Mouse (Mus musculus): ENCODE results near the gene Ptpn21.

Ptpn21 gene

GRCm38 (mm10) chr12:98662617-98663016 is 74.6 kb downstream of the Ptpn21 start:
- DNase-seq (ENCODE audit: low read depth, low spot score): no peak

GRCm38 (mm10) chr12:98656873-98657272 is 80.3 kb downstream of the Ptpn21 start:
- no peak for DNase-seq (ENCODE audit: low read depth, low spot score)

GRCm38 (mm10) chr12:98644852-98645251 is 92.4 kb downstream of the Ptpn21 start:
- no peak for DNase-seq (ENCODE audit: low read depth, low spot score)

GRCm38 (mm10) chr12:98628260-98628970 is 108.8 kb downstream of the Ptpn21 start:
- peak; percentile 76 for DNase-seq (ENCODE audit: low read depth, low spot score)

- DNase-seq (ENCODE audit: low read depth, low spot score): peak; percentile 93
Measured at GRCm38 (mm10) chr12:98627392-98628259, 109.6 kb downstream of the Ptpn21 start, which contains the start of gene Spata7. Gene Spata7, plus strand, starts transcription at chr12:98628157.

Measured in brain, adult 2 months (tissue).